Mouse (Mus musculus) ES-E14 (cell line): ENCODE data around the gene Zfp865.

Experiments used
- MAFK ChIP-seq: IDR thresholded peaks from 2 replicates; pipeline ENCODE4 v1.6.1; 2014; ENCODE audit warnings: mild to moderate bottlenecking, low read depth, low read length, inconsistent platforms; ENCODE audit not compliant: insufficient read depth
- ZC3H11A ChIP-seq: IDR thresholded peaks from 2 replicates; pipeline ENCODE4 v1.6.1; 2012; ENCODE audit warnings: low read depth, mild to moderate bottlenecking, inconsistent platforms, low read length, borderline replicate concordance
- ZNF384 ChIP-seq: IDR thresholded peaks from 2 replicates; pipeline ENCODE4 v1.6.1; 2012; ENCODE audit warnings: low read depth, low read length, inconsistent platforms

DNA sequence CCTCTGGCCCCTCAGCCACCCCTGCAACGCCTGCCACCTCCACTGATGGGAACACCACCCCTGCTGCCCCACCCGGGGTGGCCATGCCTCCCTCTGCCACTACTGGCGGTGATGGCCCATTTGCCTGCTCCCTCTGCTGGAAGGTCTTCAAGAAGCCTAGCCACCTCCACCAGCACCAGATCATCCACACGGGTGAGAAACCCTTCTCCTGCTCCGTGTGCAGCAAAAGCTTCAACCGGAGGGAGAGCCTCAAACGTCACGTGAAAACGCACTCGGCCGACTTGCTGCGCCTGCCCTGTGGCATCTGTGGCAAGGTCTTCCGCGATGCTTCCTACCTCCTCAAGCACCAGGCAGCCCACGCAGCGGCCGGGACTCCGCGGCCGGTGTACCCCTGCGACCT, 9.8 kb downstream of the Zfp865 start:
- no peak for TF ChIP-seq MAFK
- TF ChIP-seq ZNF384: no peak
- TF ChIP-seq ZC3H11A: no peak
